Mouse (Mus musculus): ENCODE results near the gene Etfbkmt. TPM values are rescaled to one million over a fixed set of nuclear protein-coding genes. Genes with fewer than 3 reads are reported as not detected.

Etfbkmt gene
- polyA plus RNA-seq (2012; rRNA removed) = 8.9 and 9.6 TPM in 2 replicates

DNA sequence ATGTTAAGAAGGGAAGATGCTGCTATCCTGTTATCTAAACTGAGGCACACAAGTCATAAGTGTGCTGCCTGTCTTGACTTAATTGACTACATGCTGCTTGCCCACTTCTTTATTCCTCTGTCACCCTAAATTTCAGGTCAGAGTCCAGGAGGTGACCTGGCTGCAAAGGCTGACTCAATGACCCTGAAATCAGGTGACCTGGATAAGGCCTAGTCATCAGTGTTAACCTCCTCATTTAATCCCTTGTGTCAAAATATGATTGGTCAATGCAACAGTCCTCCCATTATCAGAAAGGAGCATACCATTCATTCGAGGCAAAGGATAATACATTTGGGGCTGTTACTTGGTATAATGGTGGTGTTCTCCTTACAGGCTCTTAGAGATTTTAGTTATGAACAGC, at the start of gene Etfbkmt:
Etfbkmt (plus strand) TSS at position 379 of the 400 bp plus-strand sequence.

DNA sequence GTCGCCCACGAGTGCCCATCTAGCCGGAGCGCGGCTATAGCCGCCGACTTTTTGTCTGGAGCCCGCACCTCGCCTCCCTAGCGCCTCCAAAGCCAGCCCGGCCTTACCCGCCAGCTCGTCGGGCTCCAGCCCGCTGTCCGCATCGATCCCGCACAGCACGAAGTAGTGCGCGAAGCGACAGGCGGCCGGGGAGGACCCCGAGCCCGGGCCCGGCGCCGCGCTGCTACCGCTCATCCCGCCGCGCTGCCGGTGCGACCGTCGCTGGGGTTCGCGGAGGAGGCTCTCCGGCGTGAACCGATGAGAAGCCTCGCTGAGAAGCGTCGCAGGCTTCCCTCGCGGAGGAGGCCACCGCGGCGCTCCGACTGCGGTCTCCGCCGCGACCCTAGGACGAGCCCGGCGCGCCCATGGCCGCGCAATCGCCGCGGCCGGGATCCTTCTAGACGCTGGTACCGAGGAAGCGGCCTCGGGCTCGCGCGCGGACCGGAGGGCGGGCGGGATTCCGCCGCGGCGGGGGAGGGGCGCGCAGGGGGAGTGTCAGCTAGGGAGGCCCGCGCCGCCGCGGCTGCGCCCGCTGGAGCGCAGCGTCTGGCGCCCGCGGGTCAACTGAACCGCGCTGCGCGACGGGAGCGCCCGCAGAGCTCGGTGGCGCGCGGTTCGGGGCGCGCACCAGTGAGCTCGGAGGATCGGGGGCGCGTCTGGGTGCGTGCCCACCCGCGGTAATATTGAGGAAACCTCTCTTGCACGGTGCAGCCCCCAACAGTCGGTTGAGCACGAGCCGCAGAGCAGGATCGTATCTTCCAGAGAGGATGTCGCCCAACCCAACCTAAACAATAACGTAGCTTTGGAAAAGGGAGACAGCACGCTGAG, 38.3 kb upstream of the Etfbkmt start, which contains the start of gene Dennd5b:
Dennd5b (minus strand) TSS at position 605 of the 867 bp plus-strand sequence.

GRCm38 (mm10) chr6:149129870-149130269, 9.8 kb upstream of the Etfbkmt start, which contains the start of gene Gm10203:
Gene Gm10203, plus strand, starts transcription at chr6:149130170.

GRCm38 (mm10) chr6:149188041-149188924, 48.6 kb downstream of the Etfbkmt start, which contains the start of gene Amn1:
Gene Amn1, minus strand, starts transcription at chr6:149188712.

Other genes starting within 250 kb of the Etfbkmt start
- gene Caprin2, start 243.6 kb upstream of the Etfbkmt start, polyA plus RNA-seq (2012; rRNA removed) = 3.7 and 4.5 TPM in 2 replicates
- 5.0 and 5.5 TPM in 2 replicates for gene Sinhcaf, start 193.4 kb upstream of the Etfbkmt start, polyA plus RNA-seq (2012; rRNA removed)
- 4.1 and 4.2 TPM in 2 replicates for gene Dennd5b, start 38.2 kb upstream of the Etfbkmt start, polyA plus RNA-seq (2012; rRNA removed)
- not detected in 2 replicates for gene Gm10203, start 9.7 kb upstream of the Etfbkmt start, polyA plus RNA-seq (2012; rRNA removed)
- gene Amn1, start 48.9 kb downstream of the Etfbkmt start, polyA plus RNA-seq (2012; rRNA removed) = 4.7 TPM in 2 replicates
- gene Resf1, start 169.6 kb downstream of the Etfbkmt start, polyA plus RNA-seq (2012; rRNA removed) = 4.5 and 4.9 TPM in 2 replicates

All from liver, embryonic 18 days (tissue).